Mouse (Mus musculus): ENCODE measurements around the gene Polr2e. TPM values are rescaled to one million over a fixed set of nuclear protein-coding genes. Genes with fewer than 3 reads are reported as not detected.
A peak's percentile ranks its signal among the peaks of the same experiment; 100 is the strongest.

Gene Polr2e
- polyA plus RNA-seq, 1 experiment from 2014 or later, result 210 TPM

GRCm38 (mm10) chr10:80072623-80073489 is 33.3 kb upstream of the Polr2e start:
- Histone ChIP-seq H3K4me3 (replicated peaks; ENCODE audit: low read depth, low read length) (no peak overlapping the region), H3K27ac (peak overlapping the region; percentile 47), H3K36me3 (ENCODE audit: insufficient read depth, low read length) (peaks cover 9% of the 10 kb centered on the region; the same call in 1 of the 2 replicates), H3K9ac (ENCODE audit: low read depth, low read length) (peak overlapping the region; percentile 37; the same call in 1 of the 2 replicates), H3K9me3 (replicated peaks; ENCODE audit: low read length) (no peaks in the 10 kb centered on the region), H3K27me3 (ENCODE audit: insufficient read depth, low read length) (no peaks in the 10 kb centered on the region), H3K4me2 (ENCODE audit: low read length) (no peak overlapping the region), H3K4me1 (replicated peaks; ENCODE audit: insufficient read depth, low read length) (peaks cover 23% of the 10 kb centered on the region)
- no peak for TF ChIP-seq CTCF (IDR thresholded peaks at IDR 0.05; ENCODE audit: low read depth)
- DNase-seq (ENCODE audit: low spot score) (no peak), ATAC-seq (replicated peaks; ENCODE audit: low FRiP score, low read depth) (peak; percentile 26; the same call in 1 of the 2 replicates)
- 71% methylated on average over 20 of the region's 20 CpGs for WGBS

- Histone ChIP-seq H3K36me3 (ENCODE audit: insufficient read depth, low read length) (no peaks in the 10 kb centered on the region; the same call in 1 of the 2 replicates), H3K9ac (ENCODE audit: low read depth, low read length) (no peak overlapping the region), H3K27ac (peak overlapping the region; percentile 86), H3K9me3 (replicated peaks; ENCODE audit: low read length) (no peaks in the 10 kb centered on the region), H3K4me3 (replicated peaks; ENCODE audit: low read depth, low read length) (no peak overlapping the region), H3K4me2 (ENCODE audit: low read length) (no peak overlapping the region), H3K4me1 (replicated peaks; ENCODE audit: insufficient read depth, low read length) (peaks cover 23% of the 10 kb centered on the region), H3K27me3 (ENCODE audit: insufficient read depth, low read length) (no peaks in the 10 kb centered on the region)
- 46% methylated on average over 3 of the region's 3 CpGs for WGBS
- TF ChIP-seq CTCF (IDR thresholded peaks at IDR 0.05; ENCODE audit: low read depth), result no peak
- ATAC-seq (replicated peaks; ENCODE audit: low FRiP score, low read depth) (peak; percentile 22; the same call in 1 of the 2 replicates), DNase-seq (ENCODE audit: low spot score) (no peak)
Measured at GRCm38 (mm10) chr10:80071516-80071900, 31.9 kb upstream of the Polr2e start.

- Histone ChIP-seq H3K27ac (peak overlapping the region; percentile 86), H3K4me3 (replicated peaks; ENCODE audit: low read depth, low read length) (no peak overlapping the region), H3K4me2 (ENCODE audit: low read length) (no peak overlapping the region), H3K9me3 (replicated peaks; ENCODE audit: low read length) (no peaks in the 10 kb centered on the region), H3K4me1 (replicated peaks; ENCODE audit: insufficient read depth, low read length) (peaks cover 21% of the 10 kb centered on the region), H3K9ac (ENCODE audit: low read depth, low read length) (no peak overlapping the region), H3K27me3 (ENCODE audit: insufficient read depth, low read length) (no peaks in the 10 kb centered on the region), H3K36me3 (ENCODE audit: insufficient read depth, low read length) (no peaks in the 10 kb centered on the region; the same call in 1 of the 2 replicates)
- peak; percentile 83 for DNase-seq (ENCODE audit: low spot score)
- TF ChIP-seq CTCF (IDR thresholded peaks at IDR 0.05; ENCODE audit: low read depth), result no peak
- whole genome bisulfite sequencing, result 39% methylated on average over 9 of the region's 9 CpGs
- ATAC-seq (replicated peaks; ENCODE audit: low FRiP score, low read depth), result peak; percentile 76
Measured at GRCm38 (mm10) chr10:80070837-80071515, 31.4 kb upstream of the Polr2e start.

- no peak for ATAC-seq (replicated peaks; ENCODE audit: low FRiP score, low read depth)
- H3K4me3 ChIP-seq (replicated peaks; ENCODE audit: low read depth, low read length), result no peak overlapping the region
- TF ChIP-seq CTCF (IDR thresholded peaks at IDR 0.05; ENCODE audit: low read depth), result no peak
- DNase-seq (ENCODE audit: low spot score), result no peak
- H3K4me2 ChIP-seq (ENCODE audit: low read length), result no peak overlapping the region
- no peak overlapping the region for H3K27ac ChIP-seq
- WGBS, result 87% methylated on average over 4 of the region's 4 CpGs
- no peaks in the 10 kb centered on the region for H3K9me3 ChIP-seq (replicated peaks; ENCODE audit: low read length)
- H3K9ac ChIP-seq (ENCODE audit: low read depth, low read length), result no peak overlapping the region
- H3K36me3 ChIP-seq (ENCODE audit: insufficient read depth, low read length), result peaks cover 4% of the 10 kb centered on the region; the same call in 1 of the 2 replicates
- H3K27me3 ChIP-seq (ENCODE audit: insufficient read depth, low read length), result no peaks in the 10 kb centered on the region
- peaks cover 16% of the 10 kb centered on the region for H3K4me1 ChIP-seq (replicated peaks; ENCODE audit: insufficient read depth, low read length)
Measured at GRCm38 (mm10) chr10:80069948-80070450, 30.4 kb upstream of the Polr2e start.

- Histone ChIP-seq H3K4me3 (replicated peaks; ENCODE audit: low read depth, low read length) (no peak overlapping the region), H3K36me3 (ENCODE audit: insufficient read depth, low read length) (peaks cover 6% of the 10 kb centered on the region; the same call in 1 of the 2 replicates), H3K9ac (ENCODE audit: low read depth, low read length) (no peak overlapping the region), H3K27me3 (ENCODE audit: insufficient read depth, low read length) (no peaks in the 10 kb centered on the region), H3K4me2 (ENCODE audit: low read length) (no peak overlapping the region), H3K9me3 (replicated peaks; ENCODE audit: low read length) (no peaks in the 10 kb centered on the region), H3K4me1 (replicated peaks; ENCODE audit: insufficient read depth, low read length) (peaks cover 16% of the 10 kb centered on the region), H3K27ac (no peak overlapping the region)
- TF ChIP-seq CTCF (IDR thresholded peaks at IDR 0.05; ENCODE audit: low read depth), result no peak
- DNase-seq (ENCODE audit: low spot score) (no peak), ATAC-seq (replicated peaks; ENCODE audit: low FRiP score, low read depth) (no peak)
- 87% methylated on average over 6 of the region's 7 CpGs for WGBS
Measured at GRCm38 (mm10) chr10:80069251-80069650, 29.7 kb upstream of the Polr2e start.
